Mouse (Mus musculus): ENCODE measurements at regions not wholly inside any gene's neighbourhood (a gene's known extent, or its start where the extent isn't known, plus 50 kb on each side); places are given as distances from the start of the nearest gene placed in this dataset.

- Histone ChIP-seq H3K4me1 (ENCODE audit: control insufficient read depth in 1 of 2, insufficient read depth in 2 of 2) (no peaks in the 10 kb centered on the region), H3K4me2 (ENCODE audit: insufficient read depth, low read depth, poor library complexity, severe bottlenecking) (no peak overlapping the region), H3K79me2 (replicated peaks; ENCODE audit: control insufficient read depth, extremely low read depth, insufficient read depth, poor library complexity, severe bottlenecking) (no peaks in the 10 kb centered on the region), H3K4me3 (replicated peaks in 1 of 3; ENCODE audit: low read depth in 2 of 3, low read length in 2 of 3, poor library complexity in 1 of 3) (no peak overlapping the region), H3K27me3 (replicated peaks) (no peaks in the 10 kb centered on the region), H3K36me3 (replicated peaks in 1 of 2; ENCODE audit: control insufficient read depth in 1 of 2, insufficient read depth in 1 of 2, low read length in 1 of 2) (no peaks in the 10 kb centered on the region), H3K9me3 (replicated peaks; ENCODE audit: low read length) (no peaks in the 10 kb centered on the region), H3K9ac (ENCODE audit: insufficient read depth, low read depth) (no peak overlapping the region), H3K27ac (ENCODE audit: insufficient read depth, low read depth) (no peak overlapping the region)
- DNase-seq (ENCODE audit: extremely low read depth), result no peak
- in situ Hi-C loops (cut with MboI; ENCODE audit: low pct_ligation_motif_present, low pct_unique_long_range_greater_than_20kb, low sequenced_read_pairs), result no loop called here
- TF ChIP-seq TBP (conservative IDR thresholded peaks at IDR 0.05; ENCODE audit: low read depth, low read length), result no peak
- TF ChIP-seq UBTF (IDR thresholded peaks at IDR 0.05; ENCODE audit: low read depth, low read length), result no peak
- no peak for TF ChIP-seq RCOR1 (conservative IDR thresholded peaks at IDR 0.05; ENCODE audit: low read depth, low read length)
- TF ChIP-seq NRF1 (IDR thresholded peaks at IDR 0.05; ENCODE audit: low read depth, low read length), result no peak
- TF ChIP-seq USF2 (conservative IDR thresholded peaks at IDR 0.05; ENCODE audit: low read depth, low read length), result no peak
- TF ChIP-seq ZC3H11A (IDR thresholded peaks at IDR 0.05; ENCODE audit: low read depth, low read length), result no peak
- no peak for TF ChIP-seq MXI1 (IDR thresholded peaks at IDR 0.05; ENCODE audit: low read depth, low read length)
- TF ChIP-seq CHD2 (IDR thresholded peaks at IDR 0.05; ENCODE audit: low read length), result no peak
- dilution Hi-C loops (cut with MboI; ENCODE audit: extremely low pct_ligation_motif_present, extremely low pct_unique_long_range_greater_than_20kb, low sequenced_read_pairs), result no loop called here
Observed at GRCm38 (mm10) chr3:41343431-41343830, 212.1 kb upstream of the Jade1 start.

- Histone ChIP-seq H3K79me2 (replicated peaks; ENCODE audit: control insufficient read depth, extremely low read depth, insufficient read depth, poor library complexity, severe bottlenecking) (no peaks in the 10 kb centered on the region), H3K9me3 (replicated peaks; ENCODE audit: low read length) (peaks cover 6% of the 10 kb centered on the region), H3K36me3 (replicated peaks in 1 of 2; ENCODE audit: control insufficient read depth in 1 of 2, insufficient read depth in 1 of 2, low read length in 1 of 2) (no peaks in the 10 kb centered on the region), H3K4me3 (replicated peaks in 1 of 3; ENCODE audit: low read depth in 2 of 3, low read length in 2 of 3, poor library complexity in 1 of 3) (no peak overlapping the region), H3K27me3 (replicated peaks) (no peaks in the 10 kb centered on the region), H3K9ac (ENCODE audit: insufficient read depth, low read depth) (no peak overlapping the region), H3K27ac (ENCODE audit: insufficient read depth, low read depth) (no peak overlapping the region), H3K4me1 (ENCODE audit: control insufficient read depth in 1 of 2, insufficient read depth in 2 of 2) (no peaks in the 10 kb centered on the region), H3K4me2 (ENCODE audit: insufficient read depth, low read depth, poor library complexity, severe bottlenecking) (no peak overlapping the region)
- no peak for TF ChIP-seq ZC3H11A (IDR thresholded peaks at IDR 0.05; ENCODE audit: low read depth, low read length)
- TF ChIP-seq MAZ (IDR thresholded peaks at IDR 0.05; ENCODE audit: low read depth, low read length), result no peak
- no peak for TF ChIP-seq CTCF (conservative IDR thresholded peaks at IDR 0.05 in 1 of 2, IDR thresholded peaks at IDR 0.05 in 1 of 2; ENCODE audit: low read depth in 2 of 2, low read length in 2 of 2)
- no peak for TF ChIP-seq EP300 (IDR thresholded peaks at IDR 0.05; ENCODE audit: low read length)
- TF ChIP-seq PAX5 (IDR thresholded peaks at IDR 0.05; ENCODE audit: low read length), result no peak
- TF ChIP-seq CHD1 (IDR thresholded peaks at IDR 0.05; ENCODE audit: low read depth, low read length), result no peak
- TF ChIP-seq JUN (IDR thresholded peaks at IDR 0.05; ENCODE audit: insufficient read depth, low read depth, low read length), result no peak
- TF ChIP-seq BHLHE40 (IDR thresholded peaks at IDR 0.05; ENCODE audit: low read depth, low read length), result no peak
- TF ChIP-seq IRF4 (IDR thresholded peaks at IDR 0.05; ENCODE audit: low read depth, low read length), result no peak
- TF ChIP-seq ETS1 (conservative IDR thresholded peaks at IDR 0.05; ENCODE audit: low read depth, low read length), result no peak
- no peak for TF ChIP-seq POLR2AphosphoS2 (IDR thresholded peaks at IDR 0.05; ENCODE audit: low read depth, low read length)
- TF ChIP-seq RAD21 (IDR thresholded peaks at IDR 0.05; ENCODE audit: low read depth, low read length), result no peak
- no peak for TF ChIP-seq MXI1 (IDR thresholded peaks at IDR 0.05; ENCODE audit: low read depth, low read length)
- TF ChIP-seq ELF1 (IDR thresholded peaks at IDR 0.05; ENCODE audit: low read depth, low read length), result no peak
- no peak for DNase-seq (ENCODE audit: extremely low read depth)
- in situ Hi-C loops (cut with MboI; ENCODE audit: low pct_ligation_motif_present, low pct_unique_long_range_greater_than_20kb, low sequenced_read_pairs), result no loop called here
- dilution Hi-C loops (cut with MboI; ENCODE audit: extremely low pct_ligation_motif_present, extremely low pct_unique_long_range_greater_than_20kb, low sequenced_read_pairs), result no loop called here
Observed at GRCm38 (mm10) chr3:41332481-41332880, 223.1 kb upstream of the Jade1 start.

All from CH12.LX (cell line).